Mouse (Mus musculus): ENCODE measurements at regions not wholly inside any gene's neighbourhood (a gene's known extent, or its start where the extent isn't known, plus 50 kb on each side); places are given as distances from the start of the nearest gene placed in this dataset.

DNA sequence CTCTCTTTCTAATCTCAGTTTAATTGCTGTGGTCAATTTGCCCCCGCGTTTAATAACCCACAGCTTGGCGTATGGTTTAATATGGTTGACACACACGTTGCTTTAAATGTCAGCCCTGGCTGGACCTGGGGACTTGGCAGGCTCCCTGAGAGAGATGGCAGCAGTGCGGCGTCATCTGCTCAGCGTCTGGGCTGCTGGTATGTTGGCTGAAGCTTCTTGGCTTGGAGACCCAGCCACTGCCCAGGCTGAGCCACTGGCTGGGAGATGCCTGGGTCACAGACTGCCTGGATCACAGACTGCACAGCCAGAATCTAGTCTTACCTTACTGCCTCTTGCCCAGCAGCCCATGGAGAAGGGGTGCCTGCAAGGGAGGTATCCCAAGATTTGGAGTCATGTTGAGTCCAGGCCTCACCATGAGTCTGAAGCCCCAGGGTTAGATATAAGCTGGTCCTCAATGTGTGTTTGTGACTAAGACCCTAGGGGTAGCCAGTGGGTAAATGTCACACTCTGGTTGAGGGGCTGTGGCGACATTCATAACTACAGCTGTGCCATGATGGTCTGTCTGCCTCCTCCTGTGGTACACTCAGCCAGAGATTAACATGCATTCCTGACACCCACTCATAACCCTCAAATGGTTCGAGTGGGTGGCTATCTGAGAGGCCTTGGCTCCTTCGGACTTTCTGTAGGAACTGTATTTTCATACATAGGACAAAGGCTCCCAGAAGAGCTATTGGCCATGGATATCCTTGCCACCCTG is 99.8 kb upstream of the Irx3 start:
- intact Hi-C loops (cut with DNase I): no loop called here

DNA sequence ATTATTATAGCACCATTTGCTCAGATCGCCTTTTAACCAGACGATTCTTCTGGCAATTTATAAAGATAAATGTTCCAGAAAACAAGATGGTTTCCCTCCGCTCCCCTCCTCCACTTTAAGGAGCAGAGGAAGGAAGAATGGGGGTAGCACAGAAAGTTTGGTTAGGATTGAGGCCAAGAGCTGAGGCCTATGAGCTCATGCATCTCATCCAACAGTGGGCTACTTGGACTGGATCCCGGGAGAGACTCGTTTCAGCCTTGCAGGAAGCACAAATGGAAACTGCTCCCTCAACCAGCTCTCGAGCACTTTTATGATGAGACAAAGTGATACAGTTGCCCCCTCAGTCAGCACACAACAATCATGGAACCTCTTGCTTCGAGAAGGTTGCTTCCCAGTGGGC is 97.9 kb upstream of the Irx3 start:
- intact Hi-C loops (cut with DNase I): no loop called here

DNA sequence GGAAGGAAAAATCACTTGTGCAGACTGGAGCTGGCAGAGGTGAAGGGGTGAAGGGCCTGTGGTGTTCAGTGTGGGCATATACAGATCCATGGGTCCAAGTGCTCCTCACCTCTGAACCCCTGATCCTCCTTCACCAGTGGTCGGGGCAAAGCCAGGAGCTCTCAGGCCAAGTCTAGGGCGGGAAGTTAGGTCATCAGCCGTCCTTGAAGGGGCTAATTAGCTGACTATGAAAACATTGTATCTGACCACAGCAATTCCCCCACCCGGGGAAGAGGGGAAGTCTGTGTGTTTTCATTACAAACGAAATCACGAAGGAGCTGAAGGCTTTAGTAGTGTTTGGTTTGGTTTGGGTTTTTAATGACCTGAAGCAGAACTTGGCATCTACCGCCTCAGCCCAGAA is 95.5 kb upstream of the Irx3 start:
- intact Hi-C loops (cut with DNase I): no loop called here

DNA sequence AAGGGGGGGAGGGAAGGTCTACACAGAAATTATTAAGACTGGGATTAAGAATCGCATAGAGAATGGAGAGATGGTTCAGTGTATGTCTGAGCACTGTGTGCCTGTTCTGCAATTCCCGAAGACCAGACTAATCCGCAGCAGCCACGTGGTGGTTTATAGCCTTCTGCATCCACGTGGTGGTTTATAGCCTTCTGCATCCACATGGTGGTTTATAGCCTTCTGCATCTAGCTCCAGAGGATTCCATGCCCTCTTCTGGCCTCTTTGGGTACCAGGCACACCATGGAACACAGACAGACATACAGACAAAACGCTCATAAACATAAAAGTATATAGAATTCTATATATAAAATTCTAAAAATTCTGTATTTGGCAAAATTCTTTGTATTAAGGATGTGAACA is 94.1 kb upstream of the Irx3 start:
- intact Hi-C loops (cut with DNase I): no loop called here

DNA sequence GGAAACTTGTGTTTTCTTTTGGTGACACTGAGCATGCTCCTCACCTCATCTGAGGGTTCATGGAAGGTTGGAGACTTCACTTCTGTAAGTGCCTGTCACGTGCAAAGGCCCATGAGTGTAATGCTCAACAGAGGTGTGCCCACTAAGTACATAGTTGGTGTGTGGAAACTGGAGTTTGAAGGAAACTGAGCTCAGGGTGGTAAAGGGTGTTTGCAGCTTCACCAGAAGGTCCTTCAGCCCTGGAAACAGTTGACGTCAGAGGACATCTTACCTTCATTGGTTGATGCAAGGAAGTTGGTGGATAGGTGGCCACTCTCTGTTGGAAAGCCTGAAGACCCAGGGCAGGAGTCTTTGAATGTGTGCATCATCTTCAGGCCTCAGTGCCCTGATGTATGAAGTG is 83.0 kb upstream of the Irx3 start:
- intact Hi-C loops (cut with DNase I): no loop called here

DNA sequence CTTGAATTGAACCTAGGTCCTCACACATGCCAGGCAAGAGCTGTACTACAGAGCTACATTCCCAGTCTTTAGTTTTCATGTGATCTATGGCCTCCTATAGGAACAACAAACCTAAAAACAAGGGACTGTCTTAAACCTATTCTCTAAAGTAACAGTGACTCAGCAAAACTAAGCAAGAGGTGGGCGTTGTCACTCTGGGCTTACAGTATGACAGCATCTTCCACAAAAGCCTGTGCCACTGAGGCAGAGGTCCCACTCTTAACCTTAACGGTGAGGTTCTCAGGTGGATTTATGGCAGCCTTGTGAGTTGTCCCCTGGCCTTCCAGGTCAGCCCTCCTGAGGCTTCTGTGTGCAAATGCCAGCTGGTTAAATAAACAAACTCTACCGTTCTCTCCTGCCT is 82.5 kb upstream of the Irx3 start:
- intact Hi-C loops (cut with DNase I): no loop called here

DNA sequence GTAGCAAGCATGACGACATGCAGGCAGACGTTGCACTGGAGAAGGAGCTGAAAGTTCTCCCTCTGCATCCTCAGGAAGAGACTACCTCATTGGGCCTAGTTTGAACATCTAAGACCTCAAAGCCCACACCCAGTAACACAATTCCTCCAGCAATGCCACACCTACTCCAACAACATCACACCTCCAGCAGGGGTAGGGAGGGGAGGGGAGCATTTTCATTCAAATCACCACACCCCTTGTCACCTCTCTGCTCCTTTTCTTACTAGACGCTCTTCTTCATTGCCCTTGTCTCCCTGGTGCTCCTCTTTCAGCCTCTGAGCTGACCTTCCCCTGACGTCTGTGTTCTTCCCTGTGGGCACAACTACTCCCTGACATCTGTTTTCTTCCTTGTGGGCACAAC is 81.1 kb upstream of the Irx3 start:
- intact Hi-C loops (cut with DNase I): no loop called here

DNA sequence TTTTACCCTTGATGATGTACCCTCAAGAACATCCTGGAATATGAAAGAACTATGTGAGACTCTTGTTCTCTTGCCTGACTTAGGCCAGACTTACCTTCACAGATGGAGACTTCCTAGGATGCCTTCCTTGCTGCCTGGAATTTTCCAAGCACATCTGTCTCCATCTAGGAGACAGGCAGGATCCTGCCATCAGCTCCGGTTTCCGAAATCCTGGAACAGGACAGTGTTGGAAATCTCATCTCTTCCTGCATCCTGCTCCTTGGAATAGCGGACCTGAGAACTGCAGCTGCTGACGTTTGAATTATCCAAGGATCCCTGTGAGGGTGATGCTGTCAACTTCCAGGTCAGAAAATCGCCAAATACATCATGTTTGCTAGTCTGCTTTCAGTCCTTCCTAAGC is 77.0 kb upstream of the Irx3 start:
- intact Hi-C loops (cut with DNase I): no loop called here

DNA sequence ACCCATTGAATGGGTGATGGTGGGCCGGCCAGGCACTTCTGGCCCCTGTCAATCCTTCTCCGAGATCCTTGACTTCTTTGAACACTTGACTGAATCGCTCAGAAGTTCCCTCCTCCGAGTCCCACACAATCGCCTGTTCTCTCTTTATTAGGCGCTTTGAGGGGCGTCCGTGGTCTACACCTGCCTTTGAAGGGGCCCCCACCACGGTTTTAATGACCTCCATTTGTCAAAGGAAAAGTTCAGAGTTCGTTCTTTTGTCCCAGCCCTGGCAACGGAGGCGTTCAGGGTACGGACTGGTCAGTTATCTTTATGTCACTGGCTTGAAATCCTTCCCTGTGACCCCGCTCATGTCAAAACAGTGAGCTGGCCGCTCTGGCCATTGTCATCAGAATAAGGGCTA is 74.3 kb upstream of the Irx3 start:
- intact Hi-C loops (cut with DNase I): no loop called here

DNA sequence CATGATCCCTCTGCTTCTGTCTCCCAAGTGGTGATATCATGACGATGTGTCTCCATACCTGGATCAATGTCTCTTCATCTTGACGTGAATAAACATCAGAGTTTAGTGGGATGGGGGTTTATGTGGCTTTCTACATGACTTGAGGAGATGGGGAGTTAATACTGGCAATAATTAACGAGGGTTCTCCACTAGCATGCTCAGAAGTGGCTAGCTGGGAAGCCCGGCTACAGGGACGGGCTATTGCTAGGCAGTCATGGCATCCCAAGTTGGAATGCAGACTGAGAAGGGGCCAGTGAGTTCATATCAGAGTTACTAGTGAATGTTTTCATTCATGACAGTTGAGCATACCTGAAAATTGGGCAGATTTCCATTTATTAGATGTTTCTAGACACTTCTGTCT is 71.4 kb upstream of the Irx3 start:
- intact Hi-C loops (cut with DNase I): no loop called here

DNA sequence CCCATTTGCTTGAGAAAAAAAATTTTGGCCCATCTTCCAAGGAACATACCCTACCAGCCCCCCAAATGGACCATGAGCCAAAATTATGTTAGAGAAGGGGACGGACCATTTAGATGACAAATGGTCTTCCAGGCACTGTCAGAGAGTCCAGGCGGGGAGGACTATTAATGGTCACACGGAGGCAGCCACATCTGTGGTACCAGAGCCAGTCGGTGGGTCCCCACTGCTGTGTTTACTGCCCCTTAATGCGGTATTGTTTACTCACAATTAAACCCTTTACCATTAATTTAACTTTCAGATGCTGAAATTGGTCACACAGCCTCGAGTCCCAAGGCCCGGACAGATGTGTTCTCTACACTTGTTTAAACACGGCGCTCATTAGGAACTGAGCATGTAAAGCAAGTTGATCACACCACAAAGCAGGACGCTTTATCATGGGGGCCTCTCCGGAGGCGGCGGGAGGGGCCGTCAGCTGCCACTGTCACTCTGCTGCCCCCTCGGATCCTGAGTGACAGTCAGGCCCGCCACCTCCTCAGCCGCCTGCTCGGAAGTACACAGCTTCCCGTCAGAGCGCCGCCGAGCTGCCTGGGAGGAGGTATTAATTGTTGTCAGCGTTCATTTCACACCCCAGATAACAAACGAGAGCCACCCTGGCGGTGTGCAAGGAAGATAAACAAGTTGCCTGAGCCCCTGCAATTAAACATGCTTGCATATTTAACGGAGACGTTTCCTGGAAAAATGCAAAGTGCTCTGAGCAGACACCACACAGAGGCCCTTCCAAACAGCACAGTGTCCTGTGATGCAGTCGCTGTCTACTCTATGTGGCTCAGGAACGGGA is 70.6 kb upstream of the Irx3 start:
- intact Hi-C loops (cut with DNase I): no loop called here

DNA sequence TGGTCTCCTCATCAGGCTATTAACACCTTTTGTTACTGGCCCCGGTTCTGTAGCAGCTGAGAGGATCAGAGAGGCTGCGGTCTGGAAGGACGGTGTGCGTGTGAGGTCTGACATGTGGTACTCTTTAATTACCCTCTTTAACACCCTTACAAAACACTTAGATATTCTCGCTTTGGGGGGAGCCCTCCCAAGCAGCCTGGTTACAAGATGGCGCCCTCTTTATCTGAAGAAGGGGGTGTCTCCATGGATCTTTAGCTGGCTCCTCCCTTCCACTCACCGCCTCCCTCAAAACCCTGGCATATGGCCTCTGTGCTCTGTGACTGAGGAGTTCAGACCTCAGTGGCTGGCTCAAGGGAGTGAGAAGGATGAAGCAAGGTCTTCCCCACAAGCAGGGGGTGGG is 65.2 kb upstream of the Irx3 start:
- intact Hi-C loops (cut with DNase I): no loop called here

DNA sequence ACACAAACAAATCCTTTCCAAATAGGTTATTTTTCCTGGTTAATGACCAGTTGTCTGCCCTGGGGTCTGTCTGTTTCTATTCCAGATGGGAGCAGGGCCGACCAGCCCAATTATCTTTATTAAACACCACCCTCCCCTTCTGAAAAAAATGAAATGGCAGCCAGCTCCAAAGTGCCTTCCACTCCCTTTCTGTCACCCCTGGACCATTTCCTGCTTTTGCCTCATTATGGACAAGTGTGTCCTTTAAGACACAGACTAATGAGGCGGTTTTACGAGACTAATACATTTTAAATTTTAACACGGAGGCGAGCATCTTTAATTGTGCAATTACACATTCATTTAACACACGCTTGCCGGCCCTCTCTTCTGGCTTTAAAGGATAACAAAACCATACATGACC is 64.2 kb upstream of the Irx3 start:
- intact Hi-C loops (cut with DNase I): no loop called here

DNA sequence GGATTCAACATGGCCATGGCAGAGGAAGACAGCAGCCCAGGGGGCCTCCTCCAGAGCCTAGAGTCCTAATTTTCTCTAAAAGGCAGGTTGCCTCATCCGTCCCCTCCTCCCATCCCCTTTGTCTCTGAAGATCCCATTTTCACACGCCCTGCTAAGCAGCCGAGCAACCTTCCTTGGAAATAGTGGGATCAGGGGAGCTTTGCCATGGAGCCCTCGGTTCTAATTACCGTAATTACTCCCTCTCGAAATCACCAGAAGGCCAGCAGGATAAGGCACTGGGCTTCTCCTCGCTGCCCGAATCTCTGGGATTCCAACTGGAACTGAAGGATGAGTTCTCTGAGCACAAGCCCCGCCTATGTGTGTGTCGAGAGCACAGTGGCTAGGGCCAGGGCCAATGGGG is 63.5 kb upstream of the Irx3 start:
- intact Hi-C loops (cut with DNase I): no loop called here

DNA sequence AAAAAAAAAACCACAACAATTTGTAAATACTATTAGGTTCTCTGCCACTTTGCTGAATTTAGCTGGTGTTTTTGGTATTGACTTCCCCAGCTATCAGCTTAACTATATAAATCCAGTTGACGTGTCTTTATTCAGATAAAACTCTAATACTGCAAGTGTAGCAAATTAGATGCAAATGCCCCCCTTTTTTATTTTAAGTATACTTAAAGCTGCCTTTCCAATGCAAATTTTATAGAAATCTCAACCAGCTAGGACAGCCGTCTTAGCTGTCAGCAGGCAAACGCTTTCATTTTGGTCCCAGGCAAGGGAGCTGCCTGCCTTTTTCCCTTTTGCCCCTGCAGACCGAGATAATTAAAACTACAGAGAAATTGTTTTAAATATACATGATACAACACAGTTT is 61.6 kb upstream of the Irx3 start:
- intact Hi-C loops (cut with DNase I): no loop called here

DNA sequence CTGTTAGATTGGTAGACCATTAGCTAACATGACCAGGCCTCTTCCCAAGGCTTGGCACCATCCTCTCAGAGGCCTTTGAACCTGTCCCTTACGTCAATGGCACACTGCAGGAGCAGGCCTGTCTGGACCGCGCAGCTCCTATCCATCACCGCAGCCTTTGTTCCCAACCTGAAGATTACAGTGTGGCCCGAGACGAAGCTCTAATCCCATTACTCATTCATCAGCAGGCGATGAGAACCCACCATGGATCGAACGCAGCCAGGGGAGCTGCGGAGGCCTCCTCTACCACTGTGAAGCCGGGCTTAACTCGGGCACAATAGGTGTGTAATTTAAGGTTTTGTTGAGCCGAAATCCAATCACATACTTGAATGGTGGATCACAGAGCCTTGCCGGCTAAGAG is 54.0 kb upstream of the Irx3 start:
- intact Hi-C loops (cut with DNase I): no loop called here

DNA sequence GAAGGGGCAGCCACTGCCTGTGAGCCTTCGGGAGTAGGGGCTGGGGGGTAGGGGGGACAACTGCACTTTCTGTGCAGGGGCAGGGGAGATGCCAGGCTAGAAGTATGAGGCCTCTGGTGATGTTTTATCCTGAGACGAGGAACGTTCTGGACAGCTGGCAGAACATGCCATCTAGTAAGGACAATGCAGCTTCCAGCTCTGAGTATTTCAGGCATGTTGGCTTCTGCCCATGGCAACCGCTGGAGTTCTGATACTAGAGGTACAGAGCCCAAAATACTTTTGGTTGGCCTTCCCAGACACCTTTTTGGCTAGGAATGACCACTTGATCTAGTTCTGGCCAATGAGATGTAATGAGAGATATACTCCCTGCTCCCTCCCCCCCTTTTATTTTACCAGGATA is 52.5 kb upstream of the Irx3 start:
- intact Hi-C loops (cut with DNase I): no loop called here

DNA sequence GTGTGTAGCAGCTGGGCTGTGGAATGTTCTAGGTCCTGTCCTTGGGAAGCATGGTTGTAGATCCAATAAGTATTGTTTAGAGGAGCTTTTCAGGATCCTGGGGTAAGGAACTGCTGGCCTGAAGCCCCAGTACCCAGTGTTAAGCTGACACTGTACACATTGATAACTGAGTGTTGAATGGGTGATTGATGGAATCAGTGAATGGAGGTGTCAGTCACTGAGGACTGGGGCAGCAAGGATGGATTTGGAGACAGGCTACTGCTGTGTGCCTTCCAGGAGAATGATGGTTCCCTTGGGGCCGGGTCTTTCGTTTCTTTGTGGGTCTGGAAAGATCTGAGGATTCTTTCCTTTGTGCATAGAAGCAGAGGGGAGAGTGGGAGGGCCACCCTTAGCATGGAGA is 51.9 kb upstream of the Irx3 start:
- intact Hi-C loops (cut with DNase I): no loop called here

DNA sequence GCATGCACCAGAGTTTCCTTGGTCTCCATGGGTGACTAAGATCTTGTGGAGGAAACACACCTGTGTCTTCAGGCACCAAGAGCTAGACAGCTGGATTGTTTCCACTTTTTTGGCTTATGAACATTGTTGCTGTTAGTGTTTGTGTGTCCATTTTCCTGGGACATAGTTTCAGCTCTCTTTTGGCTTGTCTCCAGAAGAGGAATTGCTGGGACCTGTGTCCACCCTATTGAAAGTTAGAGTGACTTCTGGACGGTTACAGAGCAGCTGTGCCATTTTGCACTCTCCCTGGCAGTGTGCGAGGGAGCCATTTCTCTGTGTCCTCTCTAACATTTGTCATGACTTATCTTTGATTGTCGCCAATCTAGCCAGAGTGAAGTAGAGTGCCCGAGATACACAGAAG is 51.5 kb upstream of the Irx3 start:
- intact Hi-C loops (cut with DNase I): no loop called here

Data from adrenal gland (tissue).